Mouse (Mus musculus) spleen, postnatal 4 days (tissue): Measurements from ENCODE around the gene Nup107.

Source experiments
- DNase-seq, 2 experiments: peaks; one replicate each; pipeline ENCODE4 v3.0.0; 2022; ENCODE audit warnings: low spot score in 2 of 2

Nup107 gene

DNA sequence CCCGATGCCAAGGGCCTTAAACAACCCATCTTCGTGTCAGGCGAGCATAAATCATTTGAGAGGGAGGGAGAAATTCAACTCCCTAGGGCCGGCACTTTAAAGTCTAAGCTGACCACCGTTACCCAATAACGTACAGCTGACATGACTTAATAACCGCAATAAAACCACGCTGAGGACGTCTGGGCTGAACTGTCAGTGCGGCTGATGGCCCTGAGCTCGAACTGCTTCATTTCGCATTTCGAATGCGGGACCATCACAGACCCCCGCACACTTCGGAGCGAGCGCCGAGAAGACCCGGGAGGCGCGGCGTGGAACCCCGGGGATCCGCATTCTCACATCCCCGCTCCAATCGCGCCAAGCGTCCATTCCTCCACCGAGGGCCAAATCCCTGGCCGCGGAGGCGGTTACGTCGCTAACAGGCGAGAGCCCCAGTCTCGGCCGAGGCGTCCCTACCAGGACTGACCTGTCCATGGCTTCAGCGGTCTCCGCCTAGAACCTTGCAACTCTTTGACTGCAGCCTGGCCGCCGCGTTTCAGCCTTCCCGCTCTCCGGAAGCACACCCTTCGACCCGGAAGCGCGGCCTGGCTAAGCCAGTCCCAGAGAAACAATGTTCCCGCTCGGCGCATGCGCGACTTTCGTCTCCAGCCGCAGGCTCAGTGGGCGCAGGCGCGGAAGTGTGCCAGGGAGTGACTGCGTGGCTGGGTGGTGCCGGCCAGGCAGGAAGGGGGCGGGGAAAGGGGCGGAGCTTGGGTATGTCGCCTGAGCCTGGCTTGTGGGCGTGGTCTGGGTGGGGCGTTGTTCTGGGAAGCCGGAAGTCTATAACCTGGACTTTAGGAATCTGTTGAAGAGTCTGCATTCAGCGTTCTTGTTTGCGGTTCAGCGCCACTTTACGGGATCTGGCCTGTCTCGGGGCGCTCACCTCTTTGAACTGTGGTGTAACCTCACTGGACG, at the start of gene Nup107:
TSS of gene Nup107 (minus strand) at position 565 of the 951 bp plus-strand sequence.
- peak; percentile 100 for DNase-seq

DNA sequence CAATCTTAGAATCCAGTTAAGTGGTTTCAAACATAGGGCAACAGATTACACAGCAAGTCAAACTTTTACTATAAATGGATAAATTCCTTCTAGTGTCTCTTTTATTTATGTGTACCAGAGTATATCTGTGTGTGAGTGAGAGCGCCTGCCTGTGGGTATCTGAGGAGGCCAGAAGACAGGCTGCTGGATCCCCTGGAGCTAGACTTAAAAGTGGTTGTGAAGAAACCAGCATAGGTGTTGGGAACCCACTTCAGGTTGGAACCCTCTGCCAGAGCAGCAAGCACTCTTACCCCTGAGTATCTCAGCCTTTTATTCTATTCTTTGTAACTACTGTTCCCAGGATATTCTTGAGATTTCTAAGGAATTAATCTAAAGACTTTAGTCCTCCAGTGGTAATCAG, 49.3 kb upstream of the Nup107 start:
- DNase-seq, result no peak

DNA sequence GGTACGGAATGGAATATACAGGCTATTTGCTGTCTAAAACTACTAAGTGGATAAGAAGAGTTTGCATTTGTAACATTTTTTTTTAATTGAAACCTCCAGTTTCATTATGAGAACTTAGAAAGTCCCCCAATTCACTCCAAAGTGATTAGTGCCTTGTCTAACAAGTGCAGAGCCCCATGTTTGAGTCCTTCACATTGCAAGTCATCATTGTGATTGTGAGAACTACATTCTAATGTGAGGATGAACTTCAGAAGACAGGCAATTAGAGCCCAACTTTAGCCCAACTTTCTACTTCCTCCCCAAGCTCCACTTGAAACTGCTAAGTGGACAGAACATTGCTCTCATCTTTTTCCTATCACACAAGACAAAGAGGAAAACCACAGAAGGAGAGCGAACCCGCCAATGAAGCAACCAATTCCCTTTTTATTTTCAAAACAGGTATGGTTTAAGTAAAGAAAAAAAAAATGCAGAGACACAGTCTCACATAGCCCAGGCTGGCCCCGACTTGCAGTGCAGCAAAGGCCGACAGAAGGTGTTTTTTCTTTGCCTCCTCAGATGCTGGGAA, 48.0 kb upstream of the Nup107 start:
- DNase-seq, result no peak

DNA sequence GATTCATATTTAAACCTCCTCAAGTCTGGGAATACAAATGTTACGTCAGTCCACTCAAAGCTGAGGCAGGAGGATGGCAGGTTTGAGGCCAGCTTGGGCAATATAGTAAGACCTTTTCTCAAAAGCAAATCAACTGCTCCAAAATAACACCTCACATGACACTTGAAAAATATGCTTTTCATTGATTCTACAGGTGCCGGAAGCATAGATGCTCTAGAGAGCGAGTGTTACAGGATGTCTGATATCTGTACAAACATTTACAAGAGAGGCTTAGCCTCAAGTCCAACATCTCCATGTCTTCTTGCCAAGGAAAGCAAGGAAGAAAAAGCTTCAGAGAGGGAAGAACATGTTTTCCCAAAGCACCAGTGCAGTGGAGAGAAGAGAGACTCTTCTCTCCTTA, 47.2 kb upstream of the Nup107 start:
- DNase-seq, result no peak

DNA sequence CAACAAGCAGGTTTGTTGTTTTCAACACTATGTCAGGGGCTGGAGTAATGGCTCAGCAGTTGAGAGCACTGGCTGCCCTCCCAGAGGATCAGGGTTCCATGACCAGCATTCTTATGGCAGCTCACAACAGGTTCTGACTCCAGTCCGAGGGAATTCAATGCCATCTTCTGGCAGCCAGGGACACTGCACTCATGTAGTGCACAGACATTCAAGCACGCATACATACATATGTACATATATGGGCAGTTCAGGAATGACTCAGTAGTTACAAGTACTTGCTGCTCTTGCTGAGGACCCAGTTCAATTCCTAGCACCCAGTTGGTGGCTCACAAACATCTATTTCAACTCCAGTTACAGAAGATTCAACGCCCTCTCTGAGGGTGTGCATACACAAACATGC, 46.4 kb upstream of the Nup107 start:
- DNase-seq, result no peak

GRCm38 (mm10) chr10:117836354-117836753, 43.8 kb upstream of the Nup107 start:
- DNase-seq, result no peak

GRCm38 (mm10) chr10:117835453-117835852, 42.9 kb upstream of the Nup107 start:
- no peak for DNase-seq

GRCm38 (mm10) chr10:117830797-117831196, 38.3 kb upstream of the Nup107 start:
- no peak for DNase-seq

DNA sequence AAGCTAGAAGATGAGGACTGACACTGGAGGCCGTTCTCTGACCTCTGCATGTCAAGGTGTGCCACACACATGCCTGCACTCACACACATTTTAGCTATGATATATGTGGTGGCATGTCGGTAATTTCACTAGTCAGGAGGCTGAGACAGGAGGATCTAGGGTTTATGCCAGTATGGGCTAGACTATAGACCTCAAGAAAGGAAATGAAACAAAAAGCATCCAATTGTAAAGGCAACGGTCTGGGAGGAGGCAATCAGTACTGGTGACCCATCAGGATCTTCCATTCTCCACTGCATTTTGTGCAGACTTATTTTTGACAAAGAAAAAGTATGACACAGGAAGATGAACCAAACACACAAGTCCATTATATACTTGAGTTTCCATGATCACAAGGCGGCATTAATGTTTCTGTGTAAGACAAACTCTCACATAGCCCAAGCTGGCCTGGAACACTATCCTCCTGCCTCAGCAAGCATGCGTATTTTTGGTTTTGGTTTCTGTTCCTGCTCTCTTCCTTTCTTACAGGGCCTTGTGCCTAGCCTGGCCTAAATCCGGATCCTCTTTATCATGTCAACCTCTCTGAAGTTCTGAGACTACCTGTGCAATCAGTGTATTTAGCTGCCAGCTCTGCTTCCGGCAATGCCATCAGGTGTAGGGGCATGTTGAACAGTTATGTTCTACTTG, 37.1 kb upstream of the Nup107 start:
- DNase-seq, result no peak

DNA sequence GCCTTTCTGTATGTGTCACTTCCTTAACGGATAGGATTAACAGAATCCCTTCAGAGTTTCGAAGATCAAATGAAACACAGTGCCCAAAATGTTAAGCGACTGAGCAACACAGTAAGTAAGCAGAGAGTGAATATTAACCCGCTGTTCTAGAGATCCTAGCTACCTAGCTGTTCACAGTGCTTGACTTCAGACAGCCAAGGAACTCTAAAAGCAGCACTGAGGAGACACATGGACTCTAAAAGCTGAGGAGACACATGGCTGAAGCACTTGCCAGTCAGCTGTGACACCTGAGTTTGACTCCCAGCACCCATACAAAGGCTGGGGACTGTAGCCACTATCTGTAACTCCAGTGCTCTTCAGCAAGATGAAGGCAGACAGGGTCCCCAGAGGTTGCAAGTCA, 36.5 kb upstream of the Nup107 start:
- no peak for DNase-seq

DNA sequence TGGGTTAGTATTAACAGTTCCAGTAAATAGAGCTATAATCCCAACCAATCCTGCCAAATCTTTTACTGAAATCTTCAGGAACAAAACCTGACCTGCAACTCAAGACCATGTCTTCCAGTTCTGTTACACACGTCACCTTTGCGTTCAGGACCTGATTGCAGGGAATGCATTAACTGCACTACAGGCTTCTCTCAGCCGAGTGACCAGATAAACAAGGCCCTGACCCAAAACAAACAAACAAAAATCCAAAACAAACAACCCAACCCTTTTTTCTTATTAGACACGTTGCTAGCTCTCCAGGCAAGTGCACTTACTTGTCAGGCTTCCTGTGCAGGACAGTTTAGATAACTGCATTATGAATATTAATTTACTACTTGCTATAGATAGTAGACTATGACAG, 36.0 kb upstream of the Nup107 start:
- no peak for DNase-seq

DNA sequence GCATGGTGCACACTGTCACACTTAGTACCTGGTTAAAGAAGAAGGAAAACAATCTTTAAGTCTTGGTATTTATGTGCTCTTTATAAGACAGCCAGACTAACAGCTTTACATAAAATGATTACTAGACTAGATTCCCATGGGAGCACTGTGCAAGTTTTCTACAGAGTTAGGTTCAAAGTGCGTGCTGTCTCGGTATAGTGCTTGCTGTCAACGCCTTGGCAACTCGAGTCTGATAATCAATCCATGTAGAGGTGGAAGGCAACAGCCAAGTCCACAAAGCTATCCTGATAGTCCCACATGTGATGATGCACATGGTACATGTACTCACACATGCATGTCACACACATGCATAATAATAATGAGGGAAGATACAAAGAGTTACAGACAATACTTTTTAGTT, 32.1 kb upstream of the Nup107 start:
- DNase-seq, result no peak

- DNase-seq, result no peak
Observed at GRCm38 (mm10) chr10:117824139-117824538, 31.6 kb upstream of the Nup107 start.

DNA sequence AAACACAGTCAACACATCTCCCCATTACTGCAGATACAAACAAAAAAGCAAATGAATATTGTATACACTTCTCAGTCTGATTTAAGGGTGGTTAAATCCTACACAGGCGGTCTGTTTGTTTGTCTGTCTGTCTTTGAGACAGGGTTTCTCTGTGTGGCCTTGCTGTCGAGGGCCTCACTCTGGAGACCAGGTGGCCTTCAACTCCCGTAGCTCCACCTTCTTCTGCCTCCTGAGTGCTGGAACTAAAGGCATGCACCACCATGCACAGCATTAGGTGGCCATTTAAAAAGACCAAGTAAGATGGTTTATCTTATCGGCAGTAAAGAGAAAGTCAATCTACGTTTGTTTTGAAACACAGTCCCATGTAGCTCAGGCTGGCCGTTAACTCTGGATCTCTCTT, 30.8 kb upstream of the Nup107 start:
- DNase-seq, result no peak

- no peak for DNase-seq
Observed at GRCm38 (mm10) chr10:117818600-117818999, 26.1 kb upstream of the Nup107 start.

DNA sequence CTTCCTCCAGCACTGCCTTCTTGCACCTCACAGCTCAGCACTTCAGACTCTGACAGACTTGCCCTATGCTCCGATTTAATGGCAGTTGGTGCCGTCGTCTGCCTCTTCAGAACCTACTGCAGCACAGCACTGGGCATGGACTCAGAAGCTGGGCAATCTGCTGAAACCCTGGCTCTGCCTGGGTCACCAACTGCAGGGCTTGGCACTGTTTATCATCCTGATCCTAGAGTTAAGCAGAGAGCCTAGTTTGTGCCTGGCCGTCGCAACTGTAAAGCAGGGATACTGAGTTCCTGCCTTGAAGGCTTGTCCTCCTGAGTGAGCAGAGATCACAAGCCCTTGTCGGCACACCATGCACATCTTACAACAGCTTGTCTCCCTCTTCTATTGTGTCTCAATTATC, 24.2 kb upstream of the Nup107 start:
- DNase-seq, result no peak

DNA sequence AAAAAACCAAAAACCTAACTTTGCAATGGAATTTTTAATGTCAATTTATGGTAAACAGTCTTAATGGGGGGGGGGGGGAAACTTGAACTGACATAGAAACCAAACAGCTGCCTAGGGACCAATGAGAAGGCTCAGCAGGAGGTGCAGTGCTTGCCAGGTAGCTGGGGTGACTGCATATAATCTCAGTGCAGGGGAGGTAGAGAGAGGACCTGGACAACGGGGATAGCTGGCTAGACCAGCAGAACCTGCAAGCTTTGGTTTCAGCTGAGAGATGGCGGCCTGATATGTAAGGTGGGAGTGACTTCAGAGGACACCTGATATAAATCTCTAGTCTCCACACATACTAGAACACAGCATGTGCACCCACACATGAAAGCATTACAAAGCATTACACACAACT, 20.0 kb upstream of the Nup107 start:
- DNase-seq, result no peak

GRCm38 (mm10) chr10:117811555-117811954, 19.1 kb upstream of the Nup107 start:
- no peak for DNase-seq

DNA sequence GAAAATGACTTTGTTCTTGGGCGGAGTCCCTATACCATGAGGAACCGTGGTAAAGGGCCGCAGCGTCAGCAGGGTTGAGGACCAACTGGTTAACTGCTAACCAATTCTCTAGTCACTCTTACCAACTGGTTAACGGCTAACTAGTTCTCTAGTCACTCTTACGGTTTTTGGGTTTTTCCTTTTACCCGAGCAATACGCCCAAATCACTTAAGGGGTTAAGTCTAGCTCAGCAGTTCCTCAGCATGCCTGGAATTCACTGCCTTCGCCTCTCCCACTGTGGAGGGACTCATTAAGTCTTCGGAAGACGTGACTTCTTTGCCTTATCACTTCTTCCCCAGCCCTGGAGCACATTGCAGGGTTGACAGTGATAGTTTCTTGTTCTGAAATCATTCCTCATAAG, 18.0 kb upstream of the Nup107 start:
- no peak for DNase-seq

GRCm38 (mm10) chr10:117808068-117808467, 15.6 kb upstream of the Nup107 start:
- DNase-seq, result peak in 1 of 2 experiments; percentile 29

DNA sequence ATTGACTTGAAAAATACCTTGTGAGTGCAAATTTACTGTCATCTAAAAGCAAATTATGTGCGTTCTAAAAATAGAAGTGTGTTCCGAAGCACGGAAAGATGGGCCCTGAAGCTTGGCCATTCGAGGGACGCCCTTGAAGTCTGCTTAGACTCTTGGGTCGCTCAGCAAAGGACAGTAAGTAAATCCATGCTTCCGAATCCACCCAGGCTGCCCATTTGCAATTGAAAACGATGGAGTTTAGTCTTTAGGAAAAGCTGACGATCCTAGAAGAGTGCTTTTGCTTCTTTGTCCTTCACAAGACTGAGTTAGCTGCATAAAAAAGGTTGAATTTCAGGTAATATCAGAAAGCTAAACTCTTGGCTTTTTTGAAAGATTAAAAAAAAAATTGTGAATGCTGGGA, 13.4 kb upstream of the Nup107 start:
- DNase-seq, result no peak
